Mouse (Mus musculus): ENCODE measurements around the gene Fam120a.

The Fam120a gene

DNA sequence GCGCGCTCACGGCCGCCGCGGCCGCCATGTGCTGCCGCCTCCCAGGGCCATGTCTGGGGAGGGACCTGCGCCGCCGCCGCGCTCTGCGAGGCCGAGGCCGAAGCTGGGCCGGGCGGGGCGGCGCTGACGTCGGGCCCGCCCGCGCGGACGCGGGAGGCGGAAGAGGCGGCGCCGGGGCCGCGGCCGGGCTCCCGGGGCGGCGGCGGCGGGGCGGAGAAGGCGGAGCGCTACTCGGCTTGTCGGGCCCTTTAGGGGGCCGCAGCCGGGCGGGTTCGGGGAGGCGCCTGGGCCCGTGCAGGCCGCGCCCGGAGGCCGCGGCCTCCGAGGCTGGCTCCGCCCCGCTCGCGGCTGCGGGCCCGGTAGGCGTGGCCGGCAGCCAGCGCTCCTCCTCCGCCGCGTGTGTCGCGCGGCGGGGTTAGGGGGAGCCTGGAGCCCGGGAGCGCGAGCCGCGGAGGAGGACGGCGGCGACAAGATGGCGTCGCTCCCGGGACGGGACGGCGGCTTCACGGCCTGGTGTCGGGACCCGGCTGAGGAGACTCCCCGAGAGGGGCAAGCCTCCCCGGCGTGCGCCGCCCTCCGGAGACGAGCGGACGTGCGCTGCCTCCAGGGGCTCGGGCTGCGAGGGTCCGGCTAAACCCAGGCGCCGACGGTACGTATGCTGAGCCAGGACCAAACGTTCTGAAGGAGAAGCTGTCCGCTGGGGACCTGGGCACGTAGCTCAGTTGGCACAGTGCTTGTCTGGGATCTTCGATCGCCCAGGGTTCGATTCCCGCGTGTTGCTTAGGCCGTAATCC is at the start of gene Fam120a:
Gene Fam120a, minus strand, starts transcription at position 62 of the 794 bp plus-strand sequence.
- DNase-seq: peak; percentile 81 to 95

DNA sequence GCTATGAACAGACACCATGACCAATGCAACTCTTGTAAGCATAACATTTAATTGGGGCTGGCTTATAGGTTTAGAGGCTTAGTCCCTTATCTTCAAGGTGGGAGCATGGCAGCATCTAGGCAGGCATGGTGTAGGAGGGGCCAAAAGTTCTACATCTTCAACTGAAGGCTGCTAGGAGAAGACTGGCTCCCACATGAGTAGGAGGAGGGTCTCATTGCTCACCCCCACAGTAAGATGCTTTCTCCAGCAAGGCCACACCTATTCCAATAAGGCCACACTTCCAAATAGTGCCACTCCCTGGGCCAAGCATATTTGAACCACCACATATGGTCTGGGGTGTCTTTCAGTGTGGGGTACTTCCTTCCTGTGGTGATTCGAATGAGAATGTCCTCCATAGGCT is 49.6 kb upstream of the Fam120a start:
- DNase-seq: no peak

GRCm38 (mm10) chr13:49016311-49016761 is 48.5 kb upstream of the Fam120a start:
- peak; percentile 63 to 79 for DNase-seq

DNA sequence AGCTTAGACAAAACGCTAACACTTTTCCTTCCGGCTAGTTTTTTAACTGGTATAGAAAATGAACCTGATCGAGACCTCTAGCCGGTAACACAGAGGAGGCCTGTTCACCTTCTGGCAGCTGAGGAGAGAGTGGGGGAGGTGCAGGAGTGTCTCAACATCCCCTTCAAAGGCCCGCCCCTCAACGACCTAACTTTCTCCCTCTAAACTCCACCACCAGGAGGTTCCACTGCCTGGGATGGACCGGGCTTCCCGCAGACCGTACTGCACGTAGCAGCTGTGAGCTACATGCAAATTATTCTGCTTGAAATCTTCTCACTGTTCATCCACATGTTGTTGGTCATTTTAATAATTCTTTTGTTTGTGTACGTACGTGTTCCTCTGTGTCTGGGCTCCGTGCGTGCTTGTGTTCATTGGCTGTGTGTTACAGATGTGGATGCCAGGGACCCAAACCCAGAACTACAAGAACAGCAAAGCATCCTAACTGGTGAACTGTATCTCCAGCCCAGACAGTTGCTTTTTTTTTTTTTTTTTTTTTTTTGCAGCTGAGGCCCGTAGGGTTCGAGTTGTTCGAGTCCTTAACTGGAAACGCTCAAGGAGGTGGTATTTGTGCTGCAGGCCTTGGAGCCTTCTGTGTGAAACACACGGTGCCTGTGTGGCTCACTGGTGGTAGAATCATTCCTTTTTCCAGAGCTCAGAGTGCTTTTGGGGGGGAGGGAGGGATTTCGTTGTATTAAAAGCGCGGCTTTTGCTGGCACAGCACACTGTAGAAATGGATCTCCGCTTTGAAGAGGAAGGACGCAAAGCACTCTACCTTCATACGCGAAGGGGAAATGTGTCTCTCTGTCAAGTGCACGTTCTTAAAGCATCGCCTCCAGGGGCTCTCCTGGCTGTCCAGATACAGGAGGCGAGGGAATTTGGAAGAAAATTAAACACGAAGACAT is 47.8 kb upstream of the Fam120a start:
- peak in 1 of 2 experiments; percentile 14 for DNase-seq

DNA sequence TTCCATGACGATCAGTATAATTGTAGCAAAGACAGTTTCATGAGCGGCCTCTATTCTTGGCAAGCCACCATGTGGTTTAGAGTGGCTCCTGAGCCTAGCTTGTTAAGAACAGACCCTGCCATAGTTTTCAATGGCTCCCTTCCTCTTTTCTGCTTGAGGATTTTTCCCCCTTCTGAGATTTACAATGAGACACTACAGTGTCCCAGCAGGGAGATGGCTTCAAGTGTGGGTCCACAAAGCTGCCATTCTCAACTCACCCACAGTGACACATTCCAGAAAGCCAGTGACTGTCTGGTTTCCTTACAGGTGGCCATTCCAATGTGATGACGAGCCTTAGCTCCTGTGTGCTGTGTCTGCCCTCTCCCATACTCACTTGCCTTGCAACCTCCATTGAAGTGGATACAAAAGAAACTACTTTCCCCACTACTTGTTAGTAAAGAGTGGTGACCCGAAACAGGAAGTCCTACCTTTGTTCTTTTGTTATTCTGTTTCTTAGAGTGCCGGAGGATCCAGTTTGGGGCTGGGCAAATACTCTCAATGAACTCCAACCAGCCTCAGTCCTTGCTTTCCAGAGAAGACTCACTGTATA is 45.5 kb upstream of the Fam120a start:
- DNase-seq: no peak

DNA sequence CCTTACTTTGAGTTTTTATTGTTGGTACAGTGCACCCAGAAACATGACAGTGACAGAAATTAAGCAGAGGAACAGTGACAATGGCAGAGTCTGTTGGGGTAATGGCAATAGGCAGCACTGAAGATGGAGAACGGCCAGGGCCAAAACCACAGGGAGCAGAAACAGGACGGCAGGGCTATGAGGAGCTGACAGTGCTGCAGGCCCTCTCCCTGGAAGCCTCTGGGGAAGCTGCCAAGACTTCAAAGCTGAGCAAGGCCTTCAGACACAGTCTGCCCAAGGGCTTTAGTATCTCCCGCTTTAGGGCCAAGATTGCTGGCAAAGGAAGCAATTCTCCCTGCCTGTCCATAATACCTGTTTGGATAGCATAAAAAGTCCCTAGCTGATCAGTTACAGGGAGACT is 33.9 kb upstream of the Fam120a start:
- DNase-seq: no peak

DNA sequence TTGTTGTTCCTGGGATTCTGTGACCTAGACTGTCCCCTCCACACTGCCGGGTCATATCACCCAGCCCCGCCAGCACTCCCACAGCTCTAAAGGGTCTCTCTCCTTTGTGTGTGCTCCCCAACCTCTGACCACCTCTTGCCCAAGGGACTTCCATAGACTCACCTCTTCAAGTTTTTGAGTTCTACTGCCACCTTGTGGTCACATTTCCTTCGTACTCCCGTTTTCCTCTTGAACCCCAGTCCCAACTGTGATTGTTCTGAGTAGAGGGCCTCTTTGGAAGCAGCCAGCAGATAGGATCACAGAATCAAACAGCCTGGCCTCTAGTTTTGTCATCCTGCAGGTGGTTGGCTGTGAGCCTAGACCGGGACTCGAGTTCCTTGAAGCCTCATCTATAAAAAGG is 30.8 kb upstream of the Fam120a start:
- peak; percentile 61 to 84 for DNase-seq

DNA sequence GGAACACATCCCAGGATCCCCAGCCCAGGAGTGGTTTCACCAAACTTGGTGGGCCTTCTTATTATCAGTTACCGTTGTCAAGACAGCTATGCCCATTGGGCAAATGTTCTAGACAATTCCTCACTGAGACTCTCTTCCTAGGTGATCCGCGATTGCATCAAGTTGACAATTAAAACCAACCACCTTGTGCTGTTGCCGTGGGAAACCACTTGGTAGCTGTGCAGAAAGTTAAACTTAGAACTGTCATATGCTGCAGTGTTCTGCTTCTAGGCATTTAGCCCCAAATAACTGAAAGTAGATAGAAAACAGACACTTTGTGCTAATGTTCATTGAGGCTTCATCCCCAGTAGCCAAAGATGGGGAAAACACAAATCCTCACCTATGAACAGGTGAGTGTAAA is 28.9 kb upstream of the Fam120a start:
- DNase-seq: no peak

GRCm38 (mm10) chr13:48994903-48995302 is 27.1 kb upstream of the Fam120a start:
- no peak for DNase-seq

- no peak for DNase-seq
These were observed 25.1 kb upstream of the Fam120a start for GRCm38 (mm10) chr13:48992914-48993313.

DNA sequence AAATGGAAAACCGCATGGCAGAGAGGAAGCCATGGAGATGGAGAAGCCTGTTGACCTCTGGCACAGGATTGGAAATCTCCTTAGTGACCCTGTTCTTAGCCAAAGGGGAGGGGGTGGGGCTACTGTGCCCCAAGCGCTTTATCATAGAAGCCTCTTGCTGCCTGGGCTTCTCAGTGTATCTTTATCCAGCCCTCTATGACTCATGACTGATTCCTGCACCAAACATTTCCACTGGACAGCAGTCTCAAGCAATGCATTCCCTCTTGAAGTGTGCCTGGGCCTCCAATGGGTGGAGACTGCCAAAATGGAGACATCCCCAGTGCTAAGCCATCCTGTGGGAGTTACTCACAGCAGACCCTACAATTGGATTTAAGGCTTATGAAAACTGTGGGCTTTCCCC is 22.3 kb upstream of the Fam120a start:
- DNase-seq: no peak

DNA sequence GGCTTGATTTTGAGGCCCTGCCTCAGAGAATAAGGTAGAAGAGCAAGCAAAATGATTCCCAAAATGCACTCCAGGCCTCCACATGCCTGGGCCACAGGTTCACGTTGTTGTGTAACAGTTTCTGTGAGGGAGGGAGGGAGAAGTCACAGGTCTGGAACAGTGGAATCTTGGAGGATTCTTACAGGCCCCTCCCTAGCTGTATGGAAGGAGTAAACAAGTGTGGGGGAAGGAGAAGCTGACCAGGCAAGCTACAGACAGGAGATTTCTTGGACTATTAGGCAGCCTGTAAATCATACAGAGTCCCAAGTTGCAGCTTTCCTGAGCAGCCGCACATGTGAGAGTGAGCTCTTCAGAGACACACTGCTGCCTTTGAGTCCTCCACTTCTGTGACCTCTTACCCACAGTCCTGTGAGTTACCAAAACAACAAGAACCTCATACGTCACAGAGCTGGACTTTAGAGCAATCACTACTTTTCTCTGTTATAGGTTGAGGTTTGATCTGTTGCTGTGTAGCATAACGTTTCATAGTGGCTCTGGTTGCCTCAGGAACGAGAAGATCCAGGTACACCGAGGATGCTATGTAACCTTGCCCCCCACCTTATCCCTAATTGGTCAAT is 14.8 kb upstream of the Fam120a start:
- peak; percentile 37 to 83 for DNase-seq

GRCm38 (mm10) chr13:48979069-48979468 is 11.3 kb upstream of the Fam120a start:
- no peak for DNase-seq

GRCm38 (mm10) chr13:48977858-48978257 is 10.0 kb upstream of the Fam120a start:
- DNase-seq: peak; percentile 50 to 56

- no peak for DNase-seq
These were observed 6.9 kb upstream of the Fam120a start for GRCm38 (mm10) chr13:48974699-48975098.

- DNase-seq: no peak
These were observed 6.4 kb upstream of the Fam120a start for GRCm38 (mm10) chr13:48974266-48974665.

- DNase-seq: peak; percentile 17 to 72
These were observed 5.4 kb upstream of the Fam120a start for GRCm38 (mm10) chr13:48973231-48973630.

GRCm38 (mm10) chr13:48971033-48971432 is 3.2 kb upstream of the Fam120a start:
- DNase-seq: peak; percentile 81 to 91

DNA sequence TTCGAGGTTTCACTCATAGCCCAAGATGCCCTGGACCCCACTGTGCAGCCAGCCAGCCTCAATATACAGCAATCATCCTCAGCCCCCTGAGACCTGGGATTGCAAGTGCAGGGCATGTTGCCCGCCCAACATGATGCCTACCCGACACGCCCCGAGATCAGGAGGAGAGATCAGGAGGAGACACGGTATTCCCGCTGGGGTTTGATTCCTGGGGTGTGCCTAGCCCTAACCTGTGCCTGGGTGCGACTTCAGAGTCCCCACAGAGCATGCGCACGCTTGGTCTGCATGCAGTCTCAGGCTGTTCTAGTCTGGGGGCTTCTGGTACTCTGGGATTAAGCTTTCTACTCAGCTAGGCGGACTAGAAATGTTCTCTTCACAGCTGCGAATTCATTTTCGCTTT is 2.7 kb upstream of the Fam120a start:
- no peak for DNase-seq

- DNase-seq: no peak
These were observed 902 bp upstream of the Fam120a start for GRCm38 (mm10) chr13:48968750-48969088.

- peak; percentile 59 to 79 for DNase-seq
These were observed 681 bp downstream of the Fam120a start for GRCm38 (mm10) chr13:48966851-48967821.

Measured in kidney, postnatal 25 days (tissue).